Mouse (Mus musculus): Measurements from ENCODE around the gene Ppp5c. TPM values are rescaled to one million over a fixed set of nuclear protein-coding genes. Genes with fewer than 3 reads are reported as not detected.
A peak's percentile ranks its signal among the peaks of the same experiment; 100 is the strongest.

The Ppp5c gene
- polyA plus RNA-seq, 1 experiment from 2014 or later, result 101 TPM

DNA sequence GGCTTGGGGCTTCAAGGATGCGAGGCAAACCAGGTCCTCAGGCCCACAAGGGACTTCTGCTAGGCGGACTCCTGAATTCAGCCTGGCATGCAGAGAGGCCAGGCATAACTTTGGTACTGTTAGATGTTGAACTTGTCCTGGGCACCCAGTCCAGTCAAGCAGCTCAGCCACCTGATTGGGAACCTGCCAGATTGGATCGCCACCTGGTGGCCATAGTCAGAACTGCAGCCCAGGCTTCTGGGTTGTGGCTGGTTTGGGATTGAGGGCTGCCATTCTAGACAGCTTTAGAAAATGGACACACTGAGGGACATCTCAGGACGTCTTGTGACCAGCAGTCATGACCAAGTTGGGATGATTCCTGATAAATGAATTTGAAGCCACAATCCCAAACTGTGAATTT is 28.1 kb downstream of the Ppp5c start:
- Histone ChIP-seq H3K4me2 (ENCODE audit: low read length) (no peak overlapping the region), H3K9ac (ENCODE audit: low read length) (no peak overlapping the region), H3K27me3 (replicated peaks; ENCODE audit: control insufficient read depth, insufficient read depth, low read length) (no peaks in the 10 kb centered on the region), H3K36me3 (ENCODE audit: control insufficient read depth, insufficient read depth, low read length) (peaks cover 60% of the 10 kb centered on the region), H3K27ac (ENCODE audit: low read depth) (no peak overlapping the region), H3K9me3 (ENCODE audit: control insufficient read depth, low read length) (no peaks in the 10 kb centered on the region), H3K4me1 (replicated peaks; ENCODE audit: control insufficient read depth, insufficient read depth, low read length) (peaks cover 26% of the 10 kb centered on the region), H3K4me3 (ENCODE audit: low read depth, low read length) (no peak overlapping the region)
- no peak for ATAC-seq (replicated peaks; ENCODE audit: low FRiP score, low TSS enrichment, low read depth)
- DNase-seq (ENCODE audit: low spot score), result peak; percentile 99
- WGBS, result 35% methylated on average over 4 of the region's 4 CpGs

GRCm38 (mm10) chr7:16999233-16999632 is 28.5 kb downstream of the Ppp5c start:
- peaks cover 56% of the 10 kb centered on the region for H3K36me3 ChIP-seq (ENCODE audit: control insufficient read depth, insufficient read depth, low read length)
- ATAC-seq (replicated peaks; ENCODE audit: low FRiP score, low TSS enrichment, low read depth) (no peak), DNase-seq (ENCODE audit: low spot score) (no peak)
- no peak overlapping the region for H3K27ac ChIP-seq (ENCODE audit: low read depth)
- peaks cover 26% of the 10 kb centered on the region for H3K4me1 ChIP-seq (replicated peaks; ENCODE audit: control insufficient read depth, insufficient read depth, low read length)
- H3K27me3 ChIP-seq (replicated peaks; ENCODE audit: control insufficient read depth, insufficient read depth, low read length), result no peaks in the 10 kb centered on the region
- 64% methylated on average over 4 of the region's 4 CpGs for WGBS
- H3K9me3 ChIP-seq (ENCODE audit: control insufficient read depth, low read length), result no peaks in the 10 kb centered on the region
- H3K4me3 ChIP-seq (ENCODE audit: low read depth, low read length), result no peak overlapping the region
- no peak overlapping the region for H3K4me2 ChIP-seq (ENCODE audit: low read length)
- no peak overlapping the region for H3K9ac ChIP-seq (ENCODE audit: low read length)

DNA sequence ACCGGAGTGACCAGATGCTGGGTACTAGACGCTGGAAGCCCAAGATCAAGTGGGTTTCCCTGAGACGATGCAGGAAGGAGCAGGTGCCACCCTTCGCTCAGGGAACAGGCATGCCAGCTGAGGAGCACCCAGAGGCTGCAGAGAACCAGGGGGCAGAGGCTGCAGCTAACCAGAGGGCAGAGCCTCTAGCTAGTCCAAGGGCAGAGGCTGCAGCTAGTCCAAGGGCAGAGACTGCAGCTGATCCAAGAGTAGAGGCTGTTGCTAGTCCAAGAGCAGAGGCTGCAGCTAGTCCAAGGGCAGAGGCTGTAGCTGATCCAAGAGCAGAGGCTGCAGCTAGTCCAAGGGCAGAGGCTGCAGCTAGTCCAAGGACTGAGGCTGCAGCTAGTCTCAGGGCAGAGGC is 32.4 kb downstream of the Ppp5c start:
- DNase-seq (ENCODE audit: low spot score) (no peak), ATAC-seq (replicated peaks; ENCODE audit: low FRiP score, low TSS enrichment, low read depth) (no peak)
- Histone ChIP-seq H3K27ac (ENCODE audit: low read depth) (no peak overlapping the region), H3K4me1 (replicated peaks; ENCODE audit: control insufficient read depth, insufficient read depth, low read length) (peaks cover 48% of the 10 kb centered on the region), H3K9me3 (ENCODE audit: control insufficient read depth, low read length) (no peaks in the 10 kb centered on the region), H3K27me3 (replicated peaks; ENCODE audit: control insufficient read depth, insufficient read depth, low read length) (no peaks in the 10 kb centered on the region), H3K36me3 (ENCODE audit: control insufficient read depth, insufficient read depth, low read length) (peaks cover 40% of the 10 kb centered on the region), H3K4me3 (ENCODE audit: low read depth, low read length) (peak overlapping the region; percentile 93), H3K4me2 (ENCODE audit: low read length) (peak overlapping the region; percentile 91), H3K9ac (ENCODE audit: low read length) (peak overlapping the region; percentile 85; the same call in 1 of the 2 replicates)
- WGBS, result 81% methylated on average over 4 of the region's 4 CpGs

GRCm38 (mm10) chr7:16994400-16994799 is 33.3 kb downstream of the Ppp5c start:
- 3% methylated on average over 20 of the region's 20 CpGs for WGBS
- Histone ChIP-seq H3K27ac (ENCODE audit: low read depth) (peak overlapping the region; percentile 94), H3K4me2 (ENCODE audit: low read length) (peak overlapping the region; percentile 91), H3K27me3 (replicated peaks; ENCODE audit: control insufficient read depth, insufficient read depth, low read length) (no peaks in the 10 kb centered on the region), H3K36me3 (ENCODE audit: control insufficient read depth, insufficient read depth, low read length) (peaks cover 32% of the 10 kb centered on the region), H3K4me3 (ENCODE audit: low read depth, low read length) (peak overlapping the region; percentile 93), H3K9me3 (ENCODE audit: control insufficient read depth, low read length) (no peaks in the 10 kb centered on the region), H3K4me1 (replicated peaks; ENCODE audit: control insufficient read depth, insufficient read depth, low read length) (peaks cover 56% of the 10 kb centered on the region), H3K9ac (ENCODE audit: low read length) (peak overlapping the region; percentile 85)
- DNase-seq (ENCODE audit: low spot score) (peak; percentile 73), ATAC-seq (replicated peaks; ENCODE audit: low FRiP score, low TSS enrichment, low read depth) (no peak)

DNA sequence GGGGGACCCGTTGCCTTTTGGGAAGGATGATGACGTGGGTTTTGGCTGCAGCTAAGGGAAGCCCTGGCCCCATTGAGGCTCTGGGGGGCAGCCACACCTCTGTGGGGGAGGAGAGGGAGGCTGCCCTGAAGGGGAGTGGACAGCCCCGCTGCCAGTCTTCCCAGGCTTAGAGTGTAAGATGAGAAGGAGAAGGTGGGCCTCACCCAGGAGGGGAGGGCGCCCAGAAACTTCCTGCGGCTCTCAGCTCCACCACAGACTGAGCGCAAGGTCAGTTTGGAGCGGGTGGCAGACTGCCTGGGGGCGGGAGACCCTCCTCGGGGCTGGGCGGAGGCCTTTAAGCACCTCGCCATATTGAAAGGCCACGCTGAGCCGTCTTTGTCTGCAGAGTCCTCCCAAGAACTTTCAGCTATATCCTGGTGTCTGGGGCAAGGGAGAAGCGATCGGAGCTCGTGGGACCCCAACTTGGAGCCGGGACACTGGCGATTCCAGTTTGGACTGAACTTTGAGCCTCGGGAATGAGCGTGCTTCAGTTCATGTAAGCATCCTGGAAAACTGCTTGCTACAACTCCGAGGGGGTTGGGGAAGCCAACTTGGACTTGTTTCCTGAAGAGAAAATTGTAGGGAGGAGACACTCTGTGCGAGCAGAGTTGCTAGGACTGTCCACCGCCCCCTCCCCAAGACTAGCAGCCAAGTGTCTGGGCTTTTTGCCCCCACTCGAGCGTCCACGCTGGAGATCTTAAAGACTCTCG is 33.9 kb downstream of the Ppp5c start:
- Histone ChIP-seq H3K4me1 (replicated peaks; ENCODE audit: control insufficient read depth, insufficient read depth, low read length) (peaks cover 56% of the 10 kb centered on the region), H3K9ac (ENCODE audit: low read length) (peak overlapping the region; percentile 85), H3K9me3 (ENCODE audit: control insufficient read depth, low read length) (no peaks in the 10 kb centered on the region), H3K4me2 (ENCODE audit: low read length) (peak overlapping the region; percentile 91), H3K36me3 (ENCODE audit: control insufficient read depth, insufficient read depth, low read length) (peaks cover 27% of the 10 kb centered on the region), H3K27me3 (replicated peaks; ENCODE audit: control insufficient read depth, insufficient read depth, low read length) (no peaks in the 10 kb centered on the region), H3K4me3 (ENCODE audit: low read depth, low read length) (peak overlapping the region; percentile 93), H3K27ac (ENCODE audit: low read depth) (peak overlapping the region; percentile 94)
- DNase-seq (ENCODE audit: low spot score), result peak; percentile 86
- ATAC-seq (replicated peaks; ENCODE audit: low FRiP score, low TSS enrichment, low read depth), result peak; percentile 92
- under 1% methylated on average over 27 of the region's 27 CpGs for WGBS

GRCm38 (mm10) chr7:16992451-16992807 is 35.3 kb downstream of the Ppp5c start, which contains the start of gene Ccdc8:
Gene Ccdc8, plus strand, starts transcription at chr7:16992708.
- ATAC-seq (replicated peaks; ENCODE audit: low FRiP score, low TSS enrichment, low read depth), result no peak
- H3K4me1 ChIP-seq (replicated peaks; ENCODE audit: control insufficient read depth, insufficient read depth, low read length), result peaks cover 63% of the 10 kb centered on the region
- H3K27ac ChIP-seq (ENCODE audit: low read depth), result peak within 1 kb of the TSS; percentile 97
- H3K9ac ChIP-seq (ENCODE audit: low read length), result peak within 1 kb of the TSS; percentile 29; the same call in 1 of the 2 replicates
- WGBS, result 92% methylated on average over 5 of the region's 5 CpGs
- peak within 1 kb of the TSS; percentile 91 for H3K4me2 ChIP-seq (ENCODE audit: low read length)
- H3K4me3 ChIP-seq (ENCODE audit: low read depth, low read length), result peak within 1 kb of the TSS; percentile 93
- no peaks in the 10 kb centered on the region for H3K9me3 ChIP-seq (ENCODE audit: control insufficient read depth, low read length)
- H3K36me3 ChIP-seq (ENCODE audit: control insufficient read depth, insufficient read depth, low read length), result peaks cover 14% of the 10 kb centered on the region
- DNase-seq (ENCODE audit: low spot score), result no peak
- no peaks in the 10 kb centered on the region for H3K27me3 ChIP-seq (replicated peaks; ENCODE audit: control insufficient read depth, insufficient read depth, low read length)

- 0 out of 2 replicates have a peak overlapping the region, but pooled peaks have one; percentile 9 for H3K4me3 ChIP-seq (ENCODE audit: low read depth, low read length)
- peaks cover 9% of the 10 kb centered on the region; the same call in 1 of the 2 replicates for H3K36me3 ChIP-seq (ENCODE audit: control insufficient read depth, insufficient read depth, low read length)
- peak overlapping the region; percentile 37 for H3K4me2 ChIP-seq (ENCODE audit: low read length)
- H3K27me3 ChIP-seq (replicated peaks; ENCODE audit: control insufficient read depth, insufficient read depth, low read length), result no peaks in the 10 kb centered on the region
- WGBS, result 29% methylated on average over 18 of the region's 18 CpGs
- H3K9me3 ChIP-seq (ENCODE audit: control insufficient read depth, low read length), result no peaks in the 10 kb centered on the region
- H3K27ac ChIP-seq (ENCODE audit: low read depth), result peak overlapping the region; percentile 97
- H3K9ac ChIP-seq (ENCODE audit: low read length), result peak overlapping the region; percentile 29; the same call in 1 of the 2 replicates
- ATAC-seq (replicated peaks; ENCODE audit: low FRiP score, low TSS enrichment, low read depth), result peak; percentile 76
- peak; percentile 90 for DNase-seq (ENCODE audit: low spot score)
- H3K4me1 ChIP-seq (replicated peaks; ENCODE audit: control insufficient read depth, insufficient read depth, low read length), result peaks cover 61% of the 10 kb centered on the region
Measured at GRCm38 (mm10) chr7:16991681-16992450, 35.9 kb downstream of the Ppp5c start.

DNA sequence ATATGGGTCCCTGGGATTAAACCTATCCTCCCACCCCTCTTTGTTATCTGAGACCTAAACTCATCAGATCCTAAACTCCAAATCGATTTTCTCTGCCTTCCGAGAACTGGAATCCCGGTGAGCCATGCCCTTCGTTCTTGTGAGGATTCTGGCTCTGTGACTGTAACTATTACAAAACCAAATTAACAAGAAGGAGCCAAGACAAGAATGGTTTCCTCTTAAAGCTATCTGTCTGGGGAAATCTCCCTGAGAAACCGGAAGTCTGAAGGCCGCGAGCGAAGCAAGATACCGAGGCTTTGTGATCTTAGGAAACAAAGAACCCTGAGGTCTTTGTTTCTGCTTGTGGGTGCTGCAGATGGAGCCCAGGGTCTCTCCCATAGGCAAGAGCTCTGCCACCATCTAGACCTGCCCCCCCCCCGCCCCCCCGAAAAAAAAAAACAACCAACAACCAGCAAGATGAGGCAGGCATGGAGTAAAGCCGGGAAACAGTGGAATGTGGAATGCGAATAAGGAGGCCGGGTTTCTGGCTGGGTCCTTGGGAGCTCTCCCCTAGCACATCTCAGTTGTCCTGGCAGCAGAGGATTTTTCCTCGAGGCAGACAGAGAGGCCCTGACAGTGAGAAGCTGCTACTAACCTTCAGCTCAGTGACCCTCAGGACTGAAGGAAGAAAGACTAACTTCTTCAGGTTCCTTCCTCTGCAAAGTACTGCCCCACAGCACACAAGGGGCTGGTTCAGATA is 37.5 kb downstream of the Ppp5c start:
- H3K4me1 ChIP-seq (replicated peaks; ENCODE audit: control insufficient read depth, insufficient read depth, low read length), result peaks cover 46% of the 10 kb centered on the region

More for the DNA sequence above, 37.5 kb downstream of the Ppp5c start:
- H3K9me3 ChIP-seq (ENCODE audit: control insufficient read depth, low read length), result no peaks in the 10 kb centered on the region
- H3K36me3 ChIP-seq (ENCODE audit: control insufficient read depth, insufficient read depth, low read length), result no peaks in the 10 kb centered on the region
- H3K9ac ChIP-seq (ENCODE audit: low read length), result no peak overlapping the region
- WGBS, result 25% methylated on average over 15 of the region's 15 CpGs
- H3K27ac ChIP-seq (ENCODE audit: low read depth), result peak overlapping the region; percentile 97
- ATAC-seq (replicated peaks; ENCODE audit: low FRiP score, low TSS enrichment, low read depth) (no peak), DNase-seq (ENCODE audit: low spot score) (no peak)
- H3K4me3 ChIP-seq (ENCODE audit: low read depth, low read length), result no peak overlapping the region
- H3K4me2 ChIP-seq (ENCODE audit: low read length), result peak overlapping the region; percentile 6
- H3K27me3 ChIP-seq (replicated peaks; ENCODE audit: control insufficient read depth, insufficient read depth, low read length), result no peaks in the 10 kb centered on the region

Measured in intestine, embryonic 14.5 days (tissue).